Mouse (Mus musculus) MEL (cell line): ENCODE results near the gene Btbd17. TPM values are rescaled to one million over a fixed set of nuclear protein-coding genes. Genes with fewer than 3 reads are reported as not detected.

Experiments used
- DNase-seq: peaks from one replicate; pipeline ENCODE4 v3.0.0; 2011; ENCODE audit warnings: low read depth, low spot score
- H3K27ac ChIP-seq: 2 replicates; pipeline ENCODE4 v1.5.1; 2012; ENCODE audit warnings: low read depth, mild to moderate bottlenecking, control low read depth, low read length, moderate library complexity; ENCODE audit not compliant: control insufficient read depth
- H3K27me3 ChIP-seq, 2 experiments: fragments of 150-350 bp in 1 of 2; sonication (generic) in 1 of 2; 2 replicates each; pipeline ENCODE4 v1.6.1; 2012; ENCODE audit warnings: low read length in 2 of 2, mild to moderate bottlenecking in 2 of 2, improper control_type of control experiment in 1 of 2, moderate library complexity in 1 of 2; ENCODE audit not compliant: insufficient read depth in 2 of 2, control insufficient read depth in 1 of 2
- H3K36me3 ChIP-seq, 2 experiments: 2 replicates each; pipeline ENCODE4 v1.6.1; 2012 to 2014; ENCODE audit warnings: low read length in 2 of 2, improper control_type of control experiment in 1 of 2, inconsistent platforms in 1 of 2, mild to moderate bottlenecking in 1 of 2; ENCODE audit not compliant: insufficient read depth in 2 of 2, control insufficient read depth in 1 of 2
- H3K4me1 ChIP-seq, 2 experiments: fragments of 150-350 bp in 1 of 2; sonication (generic) in 1 of 2; 2 replicates each; pipeline ENCODE4 v1.6.1; 2012; ENCODE audit warnings: low read length in 2 of 2, improper control_type of control experiment in 1 of 2, mild to moderate bottlenecking in 1 of 2; ENCODE audit not compliant: insufficient read depth in 2 of 2, control insufficient read depth in 1 of 2
- H3K4me3 ChIP-seq, 2 experiments: fragments of 150-350 bp in 1 of 2; sonication (generic) in 1 of 2; 2 replicates each; pipeline ENCODE4 v1.5.1; 2012; ENCODE audit warnings: low read depth in 2 of 2, low read length in 2 of 2, mild to moderate bottlenecking in 2 of 2, moderate library complexity in 2 of 2, control low read depth in 1 of 2, improper control_type of control experiment in 1 of 2; ENCODE audit not compliant: control insufficient read depth in 1 of 2, insufficient read depth in 1 of 2
- H3K79me2 ChIP-seq: 2 replicates; pipeline ENCODE4 v1.6.1; 2012; ENCODE audit warnings: mild to moderate bottlenecking, low read length, moderate library complexity; ENCODE audit not compliant: control insufficient read depth, poor library complexity, insufficient read depth
- H3K9ac ChIP-seq: 2 replicates; pipeline ENCODE4 v1.6.1; 2012; ENCODE audit warnings: low read depth, mild to moderate bottlenecking, control low read depth, low read length, moderate library complexity; ENCODE audit not compliant: control insufficient read depth, poor library complexity, severe bottlenecking
- H3K9me3 ChIP-seq: fragments of 150-350 bp; sonication (generic); replicated peaks from 2 replicates; pipeline ENCODE4 v1.6.1; 2012; ENCODE audit warnings: mild to moderate bottlenecking, low read length, improper control_type of control experiment, moderate library complexity; ENCODE audit not compliant: insufficient read depth
- CHD2 ChIP-seq: IDR thresholded peaks from 2 replicates; pipeline ENCODE4 v1.6.1; 2011; ENCODE audit warnings: low read length, improper control_type of control experiment
- CTCF ChIP-seq, 3 experiments: IDR thresholded peaks in 2 of 3; conservative IDR thresholded peaks in 1 of 3; 2 replicates each; pipeline ENCODE4 v1.5.1; 2011 to 2012; ENCODE audit warnings: low read length in 3 of 3, low read depth in 2 of 3, mild to moderate bottlenecking in 2 of 3, improper control_type of control experiment in 1 of 3, inconsistent platforms in 1 of 3, mixed read lengths in 1 of 3, moderate library complexity in 1 of 3; ENCODE audit not compliant: control insufficient read depth in 1 of 3, insufficient read depth in 1 of 3, poor library complexity in 1 of 3, severe bottlenecking in 1 of 3
- EP300 ChIP-seq, 2 experiments: IDR thresholded peaks; 2 replicates each; pipeline ENCODE4 v1.6.1; 2011; ENCODE audit warnings: improper control_type of control experiment in 2 of 2, low read length in 2 of 2, low read depth in 1 of 2, mild to moderate bottlenecking in 1 of 2
- ETS1 ChIP-seq: IDR thresholded peaks from 2 replicates; pipeline ENCODE4 v1.6.1; 2012; ENCODE audit warnings: low read depth, mild to moderate bottlenecking, inconsistent platforms, low read length, improper control_type of control experiment, moderate library complexity
- JUND ChIP-seq: IDR thresholded peaks from 2 replicates; pipeline ENCODE4 v1.6.1; 2011; ENCODE audit warnings: low read depth, mild to moderate bottlenecking, improper control_type of control experiment, low read length
- KAT2A ChIP-seq: conservative IDR thresholded peaks from 2 replicates; pipeline ENCODE4 v1.6.1; 2012; ENCODE audit warnings: low read depth, low read length, improper control_type of control experiment, inconsistent platforms
- NELFE ChIP-seq: IDR thresholded peaks from 2 replicates; pipeline ENCODE4 v1.6.1; 2011; ENCODE audit warnings: low read depth, low read length, improper control_type of control experiment
- NRF1 ChIP-seq: IDR thresholded peaks from 2 replicates; pipeline ENCODE4 v1.6.1; 2014; ENCODE audit warnings: low read depth, mild to moderate bottlenecking, inconsistent platforms, low read length, improper control_type of control experiment, moderate library complexity; ENCODE audit not compliant: poor library complexity, insufficient read depth, severe bottlenecking
- POLR2A ChIP-seq, 2 experiments: IDR thresholded peaks; 2 replicates each; pipeline ENCODE4 v1.6.1; 2011 to 2012; ENCODE audit warnings: low read length in 2 of 2, mild to moderate bottlenecking in 2 of 2, control low read depth in 1 of 2, improper control_type of control experiment in 1 of 2, low read depth in 1 of 2, moderate library complexity in 1 of 2; ENCODE audit not compliant: control insufficient read depth in 1 of 2, insufficient read depth in 1 of 2, poor library complexity in 1 of 2
- TBP ChIP-seq: IDR thresholded peaks from 2 replicates; pipeline ENCODE4 v1.8.0; 2011; ENCODE audit warnings: low read depth, low read length, improper control_type of control experiment
- TCF12 ChIP-seq: IDR thresholded peaks from 2 replicates; pipeline ENCODE4 v1.6.1; 2014; ENCODE audit warnings: low read depth, mild to moderate bottlenecking, inconsistent platforms, low read length, improper control_type of control experiment, moderate library complexity
- ZC3H11A ChIP-seq: IDR thresholded peaks from 2 replicates; pipeline ENCODE4 v1.6.1; 2012; ENCODE audit warnings: low read depth, mild to moderate bottlenecking, inconsistent platforms, low read length, improper control_type of control experiment
- ZKSCAN1 ChIP-seq: IDR thresholded peaks from 2 replicates; pipeline ENCODE4 v1.6.1; 2012; ENCODE audit warnings: low read depth, mild to moderate bottlenecking, inconsistent platforms, low read length, improper control_type of control experiment, moderate library complexity
- polyA plus RNA-seq, 2 experiments: library from polyadenylated mRNA; stranded (reverse) in 1 of 2; unstranded in 1 of 2; fragments of >175 nt in 1 of 2; fragments of >200 nt in 1 of 2; gene quantifications; 2 replicates each; pipeline versions ENCODE4 v1.2.1 to v1.2.4; 2012; ENCODE audit warnings: low replicate concordance in 2 of 2, low read depth in 1 of 2; ENCODE audit not compliant: insufficient read length in 2 of 2, insufficient read depth in 1 of 2, missing spikeins in 1 of 2
- total RNA-seq: library from RNA; depleted of rRNA; stranded (reverse); fragments of 300-350 nt; gene quantifications from 2 replicates; pipeline ENCODE4 v1.2.3, GENCODE M21; 2012

Gene Btbd17
- total and polyA plus RNA-seq, 3 experiments = not detected

GRCm38 (mm10) chr11:114764820-114765818, 30.6 kb downstream of the Btbd17 start, which contains the start of gene Kif19a:
Gene Kif19a, plus strand, starts transcription at chr11:114765388.
- Histone ChIP-seq H3K4me1 (no peaks in the 10 kb centered on the region), H3K27ac (no peak within 1 kb of the TSS), H3K9ac (no peak within 1 kb of the TSS), H3K4me3 (no peak within 1 kb of the TSS), H3K27me3 (no peaks in the 10 kb centered on the region), H3K9me3 (no peaks in the 10 kb centered on the region; the same call in 1 of the 2 replicates), H3K79me2 (no peaks in the 10 kb centered on the region), H3K36me3 (no peaks in the 10 kb centered on the region)
- TF ChIP-seq TCF12 (no peak), NRF1 (no peak), CTCF (IDR thresholded peaks at IDR 0.05 in 2 of 3, conservative IDR thresholded peaks at IDR 0.05 in 1 of 3; ENCODE audit: control insufficient read depth in 1 of 3, insufficient read depth in 1 of 3, low read depth in 2 of 3, low read length in 3 of 3, poor library complexity in 1 of 3, severe bottlenecking in 1 of 3) (no peak), KAT2A (no peak), JUND (no peak), EP300 (IDR thresholded peaks at IDR 0.05; ENCODE audit: low read depth in 1 of 2, low read length in 2 of 2) (no peak), POLR2A (IDR thresholded peaks at IDR 0.05; ENCODE audit: control insufficient read depth in 1 of 2, insufficient read depth in 1 of 2, low read depth in 1 of 2, low read length in 2 of 2, poor library complexity in 1 of 2) (no peak), ZC3H11A (no peak)
- DNase-seq = no peak

- H3K4me3 ChIP-seq = no peak overlapping the region
- TF ChIP-seq CHD2 = no peak
- no peak for TF ChIP-seq POLR2A (IDR thresholded peaks at IDR 0.05; ENCODE audit: control insufficient read depth in 1 of 2, insufficient read depth in 1 of 2, low read depth in 1 of 2, low read length in 2 of 2, poor library complexity in 1 of 2)
- no peak for TF ChIP-seq ZKSCAN1
- no peak for TF ChIP-seq TBP
- no peak for TF ChIP-seq NELFE
- no peak for TF ChIP-seq JUND
- no peak for TF ChIP-seq ETS1
- H3K9ac ChIP-seq = no peak overlapping the region
- H3K79me2 ChIP-seq = no peaks in the 10 kb centered on the region
- DNase-seq = no peak
- H3K27me3 ChIP-seq = no peaks in the 10 kb centered on the region
- no peak overlapping the region for H3K27ac ChIP-seq
- H3K4me1 ChIP-seq = no peaks in the 10 kb centered on the region
- H3K9me3 ChIP-seq = no peaks in the 10 kb centered on the region
- H3K36me3 ChIP-seq = no peaks in the 10 kb centered on the region
These were observed 48.1 kb downstream of the Btbd17 start for GRCm38 (mm10) chr11:114747564-114748138.
